Mouse (Mus musculus): ENCODE measurements around the gene Suclg2.
"Not testable (repeated sequence)": the region's sequence is repeated elsewhere in the genome, so short reads cannot be mapped to it uniquely, and the experiment has no call there.

The Suclg2 gene

GRCm38 (mm10) chr6:95619817-95620216 is 98.8 kb downstream of the Suclg2 start:
- no peak for DNase-seq (ENCODE audit: low spot score)

- no peak for DNase-seq (ENCODE audit: low spot score)
These were observed 100.2 kb downstream of the Suclg2 start for GRCm38 (mm10) chr6:95618434-95618833.

- DNase-seq (ENCODE audit: low spot score): no peak
These were observed 105.4 kb downstream of the Suclg2 start for GRCm38 (mm10) chr6:95613228-95613627.

GRCm38 (mm10) chr6:95612412-95613022 is 106.1 kb downstream of the Suclg2 start:
- DNase-seq (ENCODE audit: low spot score): no peak

GRCm38 (mm10) chr6:95611059-95611458 is 107.5 kb downstream of the Suclg2 start:
- no peak for DNase-seq (ENCODE audit: low spot score)

GRCm38 (mm10) chr6:95608123-95608522 is 110.5 kb downstream of the Suclg2 start:
- no peak for DNase-seq (ENCODE audit: low spot score)

GRCm38 (mm10) chr6:95600731-95601130 is 117.9 kb downstream of the Suclg2 start:
- not testable (repeated sequence) for DNase-seq (ENCODE audit: low spot score)

- DNase-seq (ENCODE audit: low spot score): peak; percentile 8
These were observed 121.5 kb downstream of the Suclg2 start for GRCm38 (mm10) chr6:95596766-95597750.

- no peak for DNase-seq (ENCODE audit: low spot score)
These were observed 122.7 kb downstream of the Suclg2 start for GRCm38 (mm10) chr6:95595852-95596251.

- DNase-seq (ENCODE audit: low spot score): no peak
These were observed 124.4 kb downstream of the Suclg2 start for GRCm38 (mm10) chr6:95594239-95594638.

GRCm38 (mm10) chr6:95592396-95592795 is 126.2 kb downstream of the Suclg2 start:
- DNase-seq (ENCODE audit: low spot score): no peak

GRCm38 (mm10) chr6:95590463-95590862 is 128.1 kb downstream of the Suclg2 start:
- DNase-seq (ENCODE audit: low spot score): peak; percentile 44

- DNase-seq (ENCODE audit: low spot score): no peak
These were observed 131.3 kb downstream of the Suclg2 start for GRCm38 (mm10) chr6:95587108-95587796.

GRCm38 (mm10) chr6:95581893-95582292 is 136.7 kb downstream of the Suclg2 start:
- DNase-seq (ENCODE audit: low spot score): no peak

- no peak for DNase-seq (ENCODE audit: low spot score)
These were observed 138.8 kb downstream of the Suclg2 start for GRCm38 (mm10) chr6:95579792-95580191.

GRCm38 (mm10) chr6:95575531-95575930 is 143.1 kb downstream of the Suclg2 start:
- peak; percentile 76 for DNase-seq (ENCODE audit: low spot score)

- peak; percentile 50 for DNase-seq (ENCODE audit: low spot score)
These were observed 143.7 kb downstream of the Suclg2 start for GRCm38 (mm10) chr6:95574867-95575266.

GRCm38 (mm10) chr6:95574389-95574788 is 144.2 kb downstream of the Suclg2 start:
- peak; percentile 46 for DNase-seq (ENCODE audit: low spot score)

- DNase-seq (ENCODE audit: low spot score): no peak
These were observed 145.4 kb downstream of the Suclg2 start for GRCm38 (mm10) chr6:95573035-95573759.

GRCm38 (mm10) chr6:95571620-95572019 is 147.0 kb downstream of the Suclg2 start:
- DNase-seq (ENCODE audit: low spot score): no peak

GRCm38 (mm10) chr6:95563355-95564009 is 155.1 kb downstream of the Suclg2 start:
- DNase-seq (ENCODE audit: low spot score): no peak
